Mouse (Mus musculus): ENCODE results near the gene Col6a3.

Gene Col6a3

DNA sequence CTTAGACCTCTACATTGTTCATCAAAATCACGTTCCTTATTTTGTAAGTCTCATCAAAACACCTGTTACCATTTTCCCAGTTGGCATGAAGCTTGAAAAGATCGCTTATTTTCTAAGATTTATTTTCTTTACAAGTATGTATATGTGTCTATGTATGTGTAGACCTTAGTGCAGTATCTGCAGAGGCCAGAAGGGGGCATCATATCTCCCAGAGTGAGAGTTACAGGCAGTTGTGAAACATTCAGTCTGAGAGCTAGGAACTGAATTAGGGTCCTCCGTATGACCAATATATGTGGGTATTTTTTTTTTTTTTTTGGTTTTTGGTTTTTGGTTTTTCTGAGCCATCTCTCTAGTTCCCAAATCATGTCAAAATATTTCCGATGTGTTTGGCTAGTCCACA, 50.4 kb downstream of the Col6a3 start:
- no peak for DNase-seq

GRCm38 (mm10) chr1:90790925-90791324, 52.8 kb downstream of the Col6a3 start:
- DNase-seq, result no peak

DNA sequence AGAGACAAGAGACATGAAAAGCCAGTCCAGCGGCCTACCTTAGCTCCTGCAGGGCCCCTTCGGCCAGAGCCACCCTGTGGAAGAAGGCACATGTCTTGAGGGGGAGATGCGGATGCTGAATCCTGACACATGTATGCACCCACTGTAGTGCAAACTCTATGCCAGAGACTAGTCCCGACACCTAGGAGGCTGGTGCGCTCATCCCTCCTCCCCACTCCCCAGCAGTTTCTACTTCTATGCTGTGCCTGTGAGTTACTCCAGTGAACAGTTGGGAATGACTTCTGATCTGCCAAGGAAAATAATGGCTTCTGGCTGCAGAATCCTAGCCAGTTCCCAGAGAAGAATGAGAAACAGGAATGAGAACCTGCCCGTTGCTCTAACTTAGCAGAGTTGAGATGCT, 54.3 kb downstream of the Col6a3 start:
- no peak for DNase-seq

GRCm38 (mm10) chr1:90780446-90780845, 63.3 kb downstream of the Col6a3 start:
- DNase-seq, result no peak

- no peak for DNase-seq
These were observed 64.7 kb downstream of the Col6a3 start for GRCm38 (mm10) chr1:90779072-90779471.

GRCm38 (mm10) chr1:90775477-90776241, 68.1 kb downstream of the Col6a3 start:
- DNase-seq, result peak; percentile 55

GRCm38 (mm10) chr1:90771172-90771571, 72.6 kb downstream of the Col6a3 start:
- no peak for DNase-seq

DNA sequence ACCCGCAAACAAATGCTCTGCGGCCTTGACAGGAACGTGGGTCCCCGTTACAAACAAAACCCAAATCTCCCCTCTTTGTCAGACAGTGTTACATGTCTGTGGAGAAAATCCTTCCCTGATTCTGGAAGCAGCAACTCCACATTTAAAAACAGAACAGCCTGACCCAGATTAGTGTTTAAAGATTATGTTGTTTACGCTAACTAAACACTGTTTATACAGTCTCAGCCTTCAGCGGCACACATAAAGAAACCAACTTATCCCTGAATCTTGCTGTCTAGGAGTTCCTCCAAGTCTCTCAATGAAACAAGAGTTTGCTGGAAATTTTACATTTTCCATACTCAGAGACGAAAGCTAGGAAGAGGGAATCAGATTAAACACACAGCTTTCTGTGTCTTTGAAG, 73.7 kb downstream of the Col6a3 start:
- no peak for DNase-seq

DNA sequence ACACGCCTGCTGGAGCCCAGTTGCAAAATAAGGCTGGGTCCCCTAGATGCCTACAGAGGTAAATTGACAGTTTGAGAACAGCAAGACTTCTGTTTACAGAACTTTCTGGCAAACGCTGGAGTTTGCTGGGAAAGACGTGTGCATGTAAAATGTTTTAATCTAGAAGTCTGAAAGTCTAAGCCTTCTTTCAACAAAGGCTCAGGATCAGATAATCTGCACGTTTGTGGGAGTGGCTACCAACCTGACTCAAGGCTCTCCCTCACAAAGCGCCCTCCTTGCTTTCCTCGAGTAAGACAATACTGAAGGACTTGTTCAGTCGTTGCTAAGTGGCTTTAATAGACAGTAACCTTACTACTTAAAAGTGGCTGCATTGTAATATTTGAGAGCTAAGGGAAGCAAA, 74.5 kb downstream of the Col6a3 start:
- no peak for DNase-seq

- no peak for DNase-seq
These were observed 85.6 kb downstream of the Col6a3 start for GRCm38 (mm10) chr1:90758091-90758673.

- DNase-seq, result no peak
These were observed 89.8 kb downstream of the Col6a3 start for GRCm38 (mm10) chr1:90753869-90754563.

DNA sequence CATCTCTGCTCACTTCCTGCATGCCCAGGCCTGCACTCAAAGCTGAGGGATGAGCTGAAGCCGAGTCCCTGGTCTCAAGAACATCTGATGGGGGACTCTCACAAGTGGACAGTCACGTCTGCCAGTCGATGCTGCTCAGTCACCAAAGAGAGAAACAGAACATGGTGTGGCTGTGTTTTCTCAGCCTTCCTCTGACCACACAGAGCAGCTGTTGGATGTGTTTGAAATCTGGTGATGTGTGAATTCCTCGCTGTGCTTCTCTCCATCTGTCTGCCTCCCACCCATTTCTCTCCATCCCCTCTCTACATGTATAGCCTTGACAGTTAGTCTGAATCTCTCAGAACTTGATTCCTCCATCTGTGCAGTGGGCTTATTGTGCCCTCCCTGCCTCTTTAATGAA, 92.5 kb downstream of the Col6a3 start:
- DNase-seq, result no peak

DNA sequence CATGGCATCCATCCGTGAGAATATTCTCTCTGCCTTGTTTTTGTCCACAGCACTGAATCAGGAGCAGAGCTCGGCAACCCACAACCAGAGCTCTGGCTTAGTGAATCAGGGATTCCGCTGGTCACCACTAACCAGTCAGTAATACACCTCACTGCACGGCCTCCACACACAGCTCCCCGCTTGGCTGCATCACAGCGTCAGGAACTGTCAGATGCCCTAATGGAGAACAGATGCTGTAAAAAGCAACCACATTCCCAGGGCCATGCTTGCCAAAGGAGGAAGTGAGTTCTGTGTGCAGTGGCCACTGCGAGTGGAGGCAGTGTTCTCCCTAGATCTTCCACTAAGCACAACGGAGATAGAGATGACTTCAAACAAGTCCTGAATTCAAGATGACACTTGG, 93.6 kb downstream of the Col6a3 start:
- DNase-seq, result no peak

GRCm38 (mm10) chr1:90748544-90748943, 95.2 kb downstream of the Col6a3 start:
- DNase-seq, result no peak

- peak; percentile 42 for DNase-seq
These were observed 99.8 kb downstream of the Col6a3 start for GRCm38 (mm10) chr1:90743941-90744386.

DNA sequence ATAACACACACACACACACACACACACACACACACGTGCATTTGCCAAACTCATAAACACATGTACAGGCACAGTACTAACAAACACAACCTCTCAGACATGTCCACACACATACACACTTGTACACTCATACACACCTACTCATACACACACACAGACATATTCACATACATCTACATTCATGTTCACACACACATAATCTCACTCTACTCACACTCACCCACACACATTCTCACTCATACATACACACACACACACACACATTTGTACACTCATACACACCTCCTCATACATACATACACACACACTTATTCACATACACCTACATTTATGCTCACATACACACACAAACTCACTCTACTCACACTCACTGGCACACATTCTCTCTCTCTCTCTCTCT, 100.3 kb downstream of the Col6a3 start:
- DNase-seq, result no peak

GRCm38 (mm10) chr1:90742641-90743040, 101.1 kb downstream of the Col6a3 start:
- DNase-seq, result peak; percentile 20

- DNase-seq, result peak; percentile 76
These were observed 103.3 kb downstream of the Col6a3 start for GRCm38 (mm10) chr1:90740216-90741170.

- DNase-seq, result no peak
These were observed 104.9 kb downstream of the Col6a3 start for GRCm38 (mm10) chr1:90738913-90739312.

GRCm38 (mm10) chr1:90729466-90729865, 114.3 kb downstream of the Col6a3 start:
- DNase-seq, result no peak

DNA sequence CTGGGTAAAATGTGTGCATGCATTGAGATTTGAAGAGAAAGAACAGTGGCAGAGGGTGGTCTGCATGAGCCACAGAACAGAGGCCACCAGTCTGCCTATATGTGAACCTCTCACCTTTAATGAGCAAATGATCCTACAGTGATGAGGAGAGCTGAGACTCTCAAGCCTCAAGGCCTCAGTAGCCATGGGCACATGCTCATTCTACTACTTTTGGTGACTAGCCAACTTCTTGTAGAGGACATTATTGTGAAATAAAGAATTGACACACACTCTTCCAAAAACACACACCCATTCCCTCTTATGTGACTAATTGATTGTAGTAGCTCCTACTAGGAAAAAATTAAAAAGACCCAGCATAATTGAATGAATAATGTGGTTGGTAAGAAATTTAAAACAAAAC, 120.0 kb downstream of the Col6a3 start:
- DNase-seq, result no peak

DNA sequence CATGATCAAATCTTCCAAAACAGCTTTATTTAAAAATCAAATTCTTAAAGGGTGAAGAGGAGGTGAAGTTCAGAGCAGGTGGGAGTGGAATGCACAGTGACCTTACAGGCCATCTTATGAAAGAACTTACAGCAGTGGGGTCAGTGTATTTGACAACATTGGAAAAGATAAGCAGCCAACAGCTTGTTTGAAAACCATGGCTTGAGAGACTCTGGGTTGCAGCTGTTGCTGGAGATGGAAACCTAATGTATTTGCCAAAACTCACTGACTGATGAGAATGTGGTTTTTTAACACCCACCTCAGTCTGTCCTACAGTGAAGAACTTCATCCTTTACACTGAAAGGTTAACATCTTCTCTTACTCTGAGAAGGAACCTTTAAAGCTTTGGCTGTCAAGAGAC, 120.4 kb downstream of the Col6a3 start:
- no peak for DNase-seq

- no peak for DNase-seq
These were observed 121.8 kb downstream of the Col6a3 start for GRCm38 (mm10) chr1:90722021-90722420.

Measured in thymus, postnatal 4 days (tissue).